Mouse (Mus musculus): ENCODE measurements around the gene Cd276.

Cd276 gene

DNA sequence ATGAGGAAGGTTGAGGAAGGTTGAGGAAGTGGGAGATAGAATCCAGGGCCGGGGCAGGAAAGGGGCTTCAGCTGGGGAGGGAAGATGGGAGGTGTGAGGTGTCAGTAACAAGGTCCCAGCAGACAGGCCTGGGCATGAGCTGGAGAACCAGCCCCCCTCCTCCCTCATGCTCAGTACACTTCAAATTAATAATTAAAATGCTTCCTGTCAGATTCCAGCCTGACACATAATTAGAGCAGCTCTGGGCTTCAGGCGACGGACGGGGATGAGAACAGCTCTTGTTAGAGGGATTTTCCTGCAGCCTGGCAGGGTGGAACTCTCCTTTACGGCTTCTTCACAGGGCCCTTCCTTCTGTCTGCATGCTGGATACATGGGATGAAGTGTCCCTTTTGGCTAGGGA, 41.5 kb downstream of the Cd276 start:
- DNase-seq (ENCODE audit: low spot score in 2 of 2) = no peak

DNA sequence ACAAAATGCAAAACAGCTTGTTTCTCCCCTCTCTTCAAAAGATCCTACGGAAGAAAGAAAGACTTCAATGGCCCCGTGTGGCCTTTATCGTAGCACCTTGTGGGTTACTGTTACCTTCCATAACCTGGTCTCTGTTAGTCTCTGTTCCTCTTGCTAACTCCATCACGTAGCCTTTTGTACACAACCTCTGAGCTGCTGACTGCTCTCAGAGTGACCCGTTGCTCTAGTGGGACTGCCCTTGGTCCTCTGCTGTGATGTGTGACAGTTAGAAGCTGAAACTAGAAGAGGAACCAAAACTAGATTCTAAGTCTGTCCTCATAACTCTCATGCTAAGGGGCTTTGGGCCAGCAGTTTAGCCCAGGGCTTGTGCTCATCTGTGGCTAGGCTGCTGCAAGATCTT, 44.8 kb downstream of the Cd276 start:
- DNase-seq (ENCODE audit: low spot score in 2 of 2) = peak in 1 of 2 experiments; percentile 38

DNA sequence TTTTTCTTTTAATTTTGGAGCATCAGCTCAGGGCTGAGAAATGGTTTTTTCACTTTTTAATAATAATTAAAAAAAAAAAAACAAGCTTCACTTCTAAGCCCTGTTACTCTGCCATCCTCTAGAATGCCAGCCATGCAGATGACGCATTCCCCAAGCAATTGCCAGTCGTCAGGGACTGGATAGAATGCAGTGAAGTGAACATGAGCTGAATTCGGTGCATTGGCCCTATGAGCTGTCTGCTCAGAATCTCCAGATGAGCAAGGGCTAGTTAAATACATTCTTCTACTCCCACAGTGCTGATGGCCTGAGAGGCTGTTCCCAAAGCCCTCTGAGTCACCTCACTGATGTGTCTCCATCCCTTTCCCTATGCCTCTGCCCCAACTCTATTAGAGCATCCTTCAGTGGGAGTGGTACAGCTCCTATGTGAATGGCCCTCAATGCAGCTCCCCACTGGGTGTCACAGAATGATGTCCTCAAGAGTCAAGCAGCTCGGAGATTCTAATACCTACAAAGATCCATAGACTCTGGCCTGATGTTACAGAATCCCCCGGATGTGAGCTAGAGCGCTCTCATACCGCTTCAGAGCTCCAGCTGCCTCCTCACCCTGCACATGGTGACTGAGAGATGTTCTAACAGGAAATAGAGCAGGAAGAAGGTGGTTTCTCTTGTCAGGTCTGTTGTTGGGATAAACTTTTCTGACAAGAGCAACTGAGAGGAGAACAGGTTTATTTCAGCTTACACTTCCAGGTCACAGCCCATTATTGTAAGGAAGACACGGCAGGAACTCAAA, 47.8 kb downstream of the Cd276 start:
- DNase-seq (ENCODE audit: low spot score in 2 of 2) = peak in 1 of 2 experiments; percentile 24

DNA sequence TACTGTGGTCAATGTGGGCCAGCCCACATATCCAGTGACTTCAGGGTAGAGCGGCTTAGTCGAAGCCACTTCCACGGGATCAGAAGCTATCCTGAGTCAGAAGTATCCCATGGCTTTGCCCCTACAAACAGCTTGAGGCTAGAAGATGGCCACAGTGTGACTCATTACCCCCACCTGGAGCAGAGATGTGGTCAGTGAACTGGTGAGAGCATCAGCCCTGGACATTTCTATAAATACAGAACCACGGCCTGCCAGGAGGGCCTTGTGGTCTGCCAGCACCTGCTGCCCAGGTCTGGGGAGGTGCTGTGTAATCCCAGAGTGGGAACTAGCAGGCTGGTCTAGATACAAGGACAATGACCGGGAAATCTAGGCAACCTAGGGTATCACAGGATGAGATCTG, 54.3 kb downstream of the Cd276 start:
- DNase-seq (ENCODE audit: low spot score in 2 of 2) = no peak

DNA sequence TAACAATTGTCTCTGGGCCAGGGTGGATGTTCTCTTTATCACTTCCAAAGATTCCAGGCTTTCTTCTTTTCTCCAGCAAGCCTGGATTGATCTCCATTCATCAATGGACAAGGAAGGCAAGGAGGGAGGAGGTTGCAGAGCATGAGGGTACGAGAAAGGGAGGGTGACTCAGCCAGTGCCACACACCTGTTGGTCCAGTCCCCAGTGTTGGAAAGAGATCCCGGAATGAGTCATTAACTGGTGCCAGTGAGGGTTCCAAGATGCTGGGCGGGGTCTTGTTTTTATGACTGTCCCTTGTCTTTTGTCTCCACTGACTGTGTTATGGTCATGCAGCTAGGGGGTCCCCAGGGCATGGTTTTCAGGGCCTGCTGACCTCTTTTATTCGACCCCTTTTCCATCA, 57.3 kb downstream of the Cd276 start:
- no peak for DNase-seq (ENCODE audit: low spot score in 2 of 2)

DNA sequence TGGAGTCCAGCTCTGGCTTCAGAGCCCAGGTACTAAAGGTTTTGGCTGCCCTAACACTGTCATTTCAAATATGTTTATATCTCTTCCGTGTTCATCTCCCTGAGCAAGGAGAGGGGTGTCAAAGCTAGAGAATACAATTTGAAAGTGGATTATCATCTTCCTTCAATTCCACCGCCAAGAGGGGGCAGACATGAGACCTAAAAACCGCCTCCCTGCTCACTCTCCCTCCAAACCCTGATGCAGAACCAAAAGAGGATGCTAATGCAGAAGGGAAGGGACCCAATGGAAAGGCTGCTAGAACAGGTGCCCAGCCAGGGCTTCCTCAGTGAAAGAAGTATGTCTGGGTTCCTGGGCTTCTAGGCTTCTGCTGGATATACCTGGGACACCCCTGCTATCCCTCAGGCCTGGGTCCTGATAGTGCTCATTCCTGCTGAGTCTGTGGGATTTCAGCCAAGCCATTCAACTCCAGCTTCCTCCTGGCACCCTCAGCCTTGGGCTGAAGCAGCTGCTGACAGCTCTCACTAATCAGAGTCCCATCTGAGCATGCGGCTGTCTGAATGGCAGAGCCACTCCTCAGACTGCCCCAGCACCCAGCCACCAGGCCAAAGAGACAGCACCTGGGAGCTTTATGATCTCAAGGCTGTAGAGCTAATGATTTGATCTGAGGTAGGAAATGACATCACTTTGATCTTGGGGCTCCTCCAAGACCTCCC, 58.6 kb downstream of the Cd276 start:
- peak in 1 of 2 experiments; percentile 40 for DNase-seq (ENCODE audit: low spot score in 2 of 2)

DNA sequence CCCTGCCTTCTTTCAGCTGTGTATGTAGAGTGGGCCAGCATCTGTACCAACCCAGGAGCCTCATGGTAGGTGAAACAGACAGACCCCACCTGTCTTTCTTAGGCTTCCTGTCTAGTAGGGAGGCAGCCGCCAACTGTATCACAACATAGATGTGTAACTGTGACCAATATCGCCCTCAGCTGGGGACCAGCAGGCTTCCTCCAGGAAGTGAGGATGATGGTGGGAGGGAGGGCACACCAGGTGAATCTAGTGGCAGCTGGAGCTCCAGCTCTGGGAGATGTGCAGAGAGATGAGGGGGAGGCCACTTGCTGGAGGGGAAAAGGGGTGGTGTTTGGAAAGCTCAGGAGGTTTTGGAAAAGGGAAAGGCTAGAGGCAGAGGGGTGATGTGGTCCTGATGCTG, 60.2 kb downstream of the Cd276 start:
- no peak for DNase-seq (ENCODE audit: low spot score in 2 of 2)

DNA sequence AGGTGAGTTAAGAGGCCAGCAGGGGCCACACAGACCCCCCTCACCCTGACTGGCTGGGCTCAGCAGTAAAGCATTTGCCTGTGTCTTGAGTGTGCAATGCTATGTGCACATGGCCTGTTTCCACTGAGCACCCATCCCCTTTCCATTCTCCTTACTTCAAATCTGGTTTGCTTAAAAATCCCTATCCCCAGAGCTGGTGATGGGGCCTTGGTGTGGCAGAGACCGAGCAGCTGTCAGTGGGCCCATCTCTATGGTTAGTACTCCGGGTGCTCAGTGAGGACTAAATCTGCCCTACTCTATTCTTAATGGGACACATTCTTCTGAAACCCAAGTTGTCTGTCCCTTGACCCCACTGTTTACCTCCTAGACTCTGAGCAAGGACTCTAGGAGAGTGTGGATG, 64.8 kb downstream of the Cd276 start:
- no peak for DNase-seq (ENCODE audit: low spot score in 2 of 2)

DNA sequence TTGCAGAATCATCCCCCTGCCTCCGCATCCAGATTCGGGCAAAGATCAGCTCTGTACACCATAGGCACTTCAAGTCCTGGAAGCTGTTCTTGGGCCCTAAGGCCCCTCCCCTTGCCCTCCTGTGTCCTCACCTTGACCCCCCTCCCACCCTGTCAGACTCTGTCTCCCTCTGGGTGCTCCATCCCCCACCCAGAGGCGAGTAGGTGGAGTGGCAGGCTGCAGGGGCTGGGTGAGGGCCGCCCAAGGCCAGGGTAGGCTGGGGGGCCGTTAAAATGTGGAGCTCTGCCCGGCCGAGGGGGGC, 65.4 kb downstream of the Cd276 start:
- no peak for DNase-seq (ENCODE audit: low spot score in 2 of 2)

DNA sequence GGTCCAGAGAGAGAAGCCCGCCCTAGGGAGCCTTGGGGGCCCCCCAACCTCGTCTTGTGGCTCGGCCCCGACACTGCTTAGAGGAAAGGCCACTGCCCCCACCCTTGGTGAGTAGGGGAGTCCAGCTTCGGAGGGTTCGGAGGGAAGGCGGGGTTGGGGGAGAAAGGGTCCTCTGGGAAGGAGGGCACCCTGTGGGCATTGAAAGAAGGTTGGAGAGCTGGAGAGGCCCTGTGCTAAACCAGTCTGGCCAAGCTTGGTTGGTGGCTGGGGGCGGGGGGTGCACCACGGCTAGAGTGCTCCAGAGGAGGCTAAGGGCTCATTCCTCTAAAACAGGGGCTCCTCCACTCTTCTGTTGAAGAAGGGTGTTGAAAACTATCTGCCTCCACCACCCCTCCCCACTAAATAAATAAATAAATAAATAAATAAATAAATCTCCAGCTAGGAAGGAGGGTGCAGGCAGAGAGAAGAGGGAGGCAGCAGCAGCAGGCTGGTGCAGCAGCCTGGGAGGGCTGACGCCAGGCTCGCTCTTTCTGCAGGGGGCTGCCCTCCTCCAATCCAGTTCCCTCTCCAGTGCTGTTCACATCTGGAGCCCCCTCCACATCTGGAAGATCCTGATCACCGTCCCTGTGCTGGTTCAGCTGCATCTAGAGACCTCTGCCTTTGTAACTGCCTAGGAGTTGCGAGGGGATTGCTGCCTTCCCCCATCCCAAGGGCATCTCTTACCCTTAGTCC, 65.9 kb downstream of the Cd276 start:
- DNase-seq (ENCODE audit: low spot score in 2 of 2) = no peak

DNA sequence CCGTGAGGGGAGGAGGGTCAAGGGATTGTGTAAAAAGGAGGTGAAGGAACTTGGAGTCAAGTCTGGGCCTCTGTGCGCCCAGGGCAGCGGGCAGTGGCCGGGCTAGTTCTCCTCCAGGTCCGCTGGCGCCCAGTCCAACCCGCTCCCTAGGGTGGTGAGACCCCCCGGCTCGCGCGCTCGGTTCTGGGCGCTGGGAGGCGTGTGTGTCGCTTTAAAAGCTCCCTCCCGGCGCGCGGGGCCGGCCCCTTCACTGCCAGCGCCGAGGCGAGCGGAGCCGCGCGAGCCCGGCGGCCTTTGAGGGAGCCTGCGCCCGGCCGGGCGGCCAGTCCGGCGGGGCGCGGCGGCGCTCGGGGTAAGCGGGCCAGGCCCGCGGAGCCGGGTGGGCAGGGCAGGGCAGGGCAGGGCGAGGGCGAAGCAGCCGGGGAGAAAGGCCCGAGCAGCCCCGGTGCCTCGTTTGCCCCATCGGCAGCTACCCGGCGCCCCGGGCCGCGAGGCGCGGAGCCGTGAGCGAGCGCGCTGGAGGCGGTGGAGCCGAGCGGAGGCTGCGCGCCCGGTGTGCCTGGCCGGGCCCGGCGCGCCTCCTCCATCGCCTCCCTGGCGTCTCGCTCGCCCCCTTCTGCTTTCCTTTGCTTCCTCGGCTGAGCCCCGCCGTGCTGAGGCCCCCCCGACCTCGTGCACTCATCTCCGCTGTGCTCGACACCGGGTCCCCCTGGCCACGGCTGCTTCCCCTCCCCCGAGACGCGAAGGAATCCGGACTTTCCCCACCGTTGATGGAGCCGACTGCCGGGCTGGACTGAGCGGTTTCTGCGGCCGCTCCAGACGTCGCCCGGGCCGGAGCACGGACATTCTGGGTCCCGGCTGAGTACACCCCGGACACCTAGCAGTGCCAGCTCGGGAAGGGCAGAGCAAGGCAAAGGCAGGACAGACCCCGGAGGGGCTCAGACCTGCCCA, 67.1 kb downstream of the Cd276 start, which contains the start of gene Insyn1:
Insyn1 (plus strand) TSS at position 753 of the 951 bp plus-strand sequence.
- peak in 1 of 2 experiments; percentile 28 for DNase-seq (ENCODE audit: low spot score in 2 of 2)

DNA sequence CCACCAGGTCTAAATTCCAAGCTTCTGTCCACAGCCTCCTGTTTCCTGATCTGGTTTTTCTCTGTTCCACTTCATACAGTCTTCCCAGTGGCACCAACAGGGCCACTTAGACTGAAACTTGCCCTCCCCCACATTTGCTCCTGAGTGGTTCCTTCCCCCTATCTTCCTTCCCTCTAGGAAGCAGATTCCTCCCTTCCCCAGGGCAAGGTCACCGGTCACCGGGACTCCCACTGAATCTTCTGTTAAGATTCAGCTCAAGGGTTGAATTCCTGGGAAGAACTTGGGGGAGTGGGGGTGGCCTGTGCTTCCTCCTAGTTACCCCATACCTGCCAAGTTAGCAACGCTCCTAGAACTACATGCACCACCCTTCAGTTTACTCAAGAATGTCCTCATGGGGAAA, 68.2 kb downstream of the Cd276 start:
- no peak for DNase-seq (ENCODE audit: low spot score in 2 of 2)

Measured in spleen, postnatal 10 days (tissue).